Mouse (Mus musculus) bone marrow macrophage, adult 2 months (primary cell): Measurements from ENCODE around the gene Wwp2.

Experiments
- CTCF ChIP-seq: IDR thresholded peaks from 2 replicates; pipeline ENCODE4 v1.5.1; 2012; ENCODE audit warnings: low read depth, mild to moderate bottlenecking, low read length, moderate library complexity
- POLR2A ChIP-seq: IDR thresholded peaks from 2 replicates; pipeline ENCODE4 v1.6.1; 2012; ENCODE audit warnings: mild to moderate bottlenecking, low read depth, low read length, borderline replicate concordance

DNA sequence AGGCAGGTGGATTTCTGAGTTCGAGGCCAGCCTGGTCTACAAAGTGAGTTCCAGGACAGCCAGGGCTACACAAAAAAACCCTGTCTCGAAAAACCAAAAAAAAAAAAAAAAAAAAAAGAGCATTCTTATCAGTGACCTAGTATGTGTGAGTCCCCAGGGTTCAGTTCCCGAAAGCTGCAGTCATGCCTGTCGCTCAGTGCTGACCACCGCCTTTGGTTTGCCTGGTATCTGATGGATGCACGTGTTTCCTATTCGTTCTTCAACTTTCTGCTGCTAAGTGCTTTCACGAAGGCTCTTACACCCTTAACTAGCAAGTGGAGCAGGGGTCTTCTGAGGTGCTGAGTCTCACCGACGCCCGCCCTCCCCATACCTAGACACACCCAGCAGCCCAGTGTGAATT is 107.5 kb downstream of the Wwp2 start:
- TF ChIP-seq CTCF (no peak), POLR2A (no peak)
